Mouse (Mus musculus) thymus, adult 2 months (tissue): ENCODE measurements at regions not wholly inside any gene's neighbourhood (a gene's known extent, or its start where the extent isn't known, plus 50 kb on each side); places are given as distances from the start of the nearest gene placed in this dataset.

Experiments
- CTCF ChIP-seq: fragments of 200-500 bp; IDR thresholded peaks from 2 replicates; pipeline ENCODE4 v1.5.1; 2012; ENCODE audit warnings: mild to moderate bottlenecking, control low read depth, low read length, moderate library complexity, borderline replicate concordance; ENCODE audit not compliant: control insufficient read depth, poor library complexity, insufficient read depth; ENCODE audit errors: extremely low read depth
- POLR2A ChIP-seq: fragments of 200-500 bp; IDR thresholded peaks from 2 replicates; pipeline ENCODE4 v1.6.1; 2012; ENCODE audit warnings: mild to moderate bottlenecking, low read length, control low read depth, moderate library complexity; ENCODE audit not compliant: control insufficient read depth, poor library complexity, insufficient read depth; ENCODE audit errors: extremely low read depth

DNA sequence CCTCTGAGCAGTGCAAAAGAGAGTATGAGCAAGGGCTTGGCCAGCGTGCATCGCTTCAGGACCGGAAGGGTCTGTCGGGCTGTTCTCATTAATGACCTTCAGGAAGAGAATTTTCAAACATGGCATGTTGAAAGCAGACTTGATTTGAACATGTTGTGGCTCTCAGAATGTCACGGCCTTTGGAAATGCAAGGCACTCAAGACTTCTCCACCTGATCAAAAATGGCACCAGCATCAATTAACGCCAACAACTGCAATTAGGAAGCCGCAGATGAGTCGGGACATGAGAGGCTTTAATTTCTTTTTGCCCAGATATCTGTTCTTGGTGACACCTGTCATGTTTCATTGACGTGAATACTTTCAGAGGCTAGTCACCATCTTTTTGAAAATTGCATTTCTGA, 396.5 kb downstream of the Rnd3 start:
- TF ChIP-seq CTCF, result no peak
- no peak for TF ChIP-seq POLR2A
